Mouse (Mus musculus) adrenal gland, adult (tissue): ENCODE measurements around the gene Olfr522.
"Not testable (repeated sequence)": the region's sequence is repeated elsewhere in the genome, so short reads cannot be mapped to it uniquely, and the experiment has no call there.

Source experiments
- DNase-seq, 2 experiments: peaks; one replicate each; pipeline ENCODE4 v3.0.0; 2022 to 2023; ENCODE audit warnings: low spot score in 1 of 2; ENCODE audit not compliant: inconsistent age in 2 of 2

The Olfr522 gene

DNA sequence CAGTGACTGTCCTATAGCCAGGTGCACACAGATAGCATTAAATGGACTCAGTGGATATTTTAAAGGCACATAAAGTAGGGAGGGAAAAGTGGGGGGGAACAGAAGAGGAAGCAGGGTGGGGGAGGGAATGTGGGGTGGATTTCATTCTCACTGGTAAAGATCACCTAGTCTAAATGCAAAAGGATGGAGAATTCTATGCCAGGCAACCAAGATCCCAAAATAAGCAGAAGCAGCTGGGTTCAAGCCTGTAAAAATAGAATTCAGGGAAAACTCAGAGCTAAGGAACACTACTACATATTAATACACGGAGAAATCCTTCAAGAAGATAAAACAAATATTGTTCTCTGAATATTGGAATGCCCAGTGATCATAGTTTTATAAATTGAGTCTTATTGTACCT, 3.4 kb upstream of the Olfr522 start:
- DNase-seq, result no peak

DNA sequence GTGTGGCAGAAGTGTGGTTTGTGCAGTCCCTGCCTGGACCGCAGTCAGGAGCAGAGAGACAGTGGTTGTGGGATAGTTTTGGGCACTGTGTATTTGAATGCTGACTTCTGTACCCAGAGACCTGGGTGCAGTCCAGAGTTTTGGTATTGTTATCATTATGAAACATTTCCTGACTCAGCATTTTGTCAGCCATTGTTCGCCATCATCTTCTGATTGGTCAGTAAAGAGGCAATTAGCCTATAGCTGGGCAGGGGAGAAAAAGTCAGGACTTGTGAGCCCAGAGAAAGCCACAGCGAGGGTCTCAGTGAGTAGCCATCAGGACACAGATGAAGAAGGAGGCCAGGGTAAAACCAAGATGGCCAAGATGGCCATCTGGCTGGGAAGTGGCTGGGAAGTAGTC, 4.2 kb downstream of the Olfr522 start:
- DNase-seq, result no peak

DNA sequence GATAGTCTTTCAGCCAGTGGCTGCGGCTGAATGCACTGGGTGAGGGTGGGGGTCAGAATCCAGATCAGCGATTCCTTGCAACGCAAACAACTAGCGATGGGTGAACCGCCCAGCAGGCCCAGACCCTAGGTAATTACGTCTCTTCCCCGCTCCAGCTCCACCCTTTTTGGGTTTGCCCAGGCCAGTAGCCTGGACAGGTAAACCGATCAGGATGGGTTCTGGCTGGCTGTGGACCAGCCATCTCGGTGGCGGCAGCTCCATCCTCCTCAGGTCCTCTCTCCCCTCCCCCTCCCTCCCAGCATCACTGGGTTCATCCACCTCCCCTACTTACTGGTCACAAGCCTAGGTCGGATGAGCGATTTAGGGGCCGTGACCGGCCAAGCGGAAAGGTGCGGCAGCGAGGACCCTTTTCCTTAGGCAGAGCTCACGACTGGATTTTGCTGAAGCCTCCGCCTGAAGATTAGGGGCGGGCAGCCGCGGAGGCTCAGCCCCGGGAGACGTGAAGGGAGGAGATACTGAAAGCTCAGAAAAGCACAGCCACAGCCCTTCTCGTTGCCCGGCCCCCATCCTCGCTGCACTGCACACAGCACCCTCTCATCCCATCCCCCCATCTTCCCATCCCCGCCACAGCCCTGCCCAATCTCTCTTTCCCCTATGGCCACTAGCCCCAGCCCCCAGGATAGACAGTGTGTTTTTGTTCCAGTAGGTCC, 10.2 kb downstream of the Olfr522 start, which contains the start of gene Sprn:
Sprn (minus strand) TSS at position 660 of the 710 bp plus-strand sequence.
- no peak for DNase-seq

DNA sequence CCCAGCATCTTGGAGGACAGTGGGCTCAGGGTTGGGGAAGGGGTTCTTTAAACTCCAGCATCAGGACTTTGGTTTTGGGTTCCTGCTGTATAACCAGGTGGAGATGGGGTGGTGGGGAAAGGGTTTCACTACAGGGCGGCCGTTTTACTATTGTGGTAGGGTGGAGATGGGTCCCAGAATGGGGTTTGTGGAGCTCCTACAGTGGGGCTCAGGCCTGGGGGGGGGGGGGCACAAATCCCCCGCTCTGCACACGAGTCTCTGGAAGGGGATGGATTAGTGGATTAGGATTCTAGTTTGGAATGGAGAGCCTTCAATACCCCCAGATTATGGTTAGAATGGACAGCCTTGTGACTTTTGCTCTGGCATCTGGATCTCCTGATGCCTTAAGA, 10.7 kb downstream of the Olfr522 start:
- no peak for DNase-seq

DNA sequence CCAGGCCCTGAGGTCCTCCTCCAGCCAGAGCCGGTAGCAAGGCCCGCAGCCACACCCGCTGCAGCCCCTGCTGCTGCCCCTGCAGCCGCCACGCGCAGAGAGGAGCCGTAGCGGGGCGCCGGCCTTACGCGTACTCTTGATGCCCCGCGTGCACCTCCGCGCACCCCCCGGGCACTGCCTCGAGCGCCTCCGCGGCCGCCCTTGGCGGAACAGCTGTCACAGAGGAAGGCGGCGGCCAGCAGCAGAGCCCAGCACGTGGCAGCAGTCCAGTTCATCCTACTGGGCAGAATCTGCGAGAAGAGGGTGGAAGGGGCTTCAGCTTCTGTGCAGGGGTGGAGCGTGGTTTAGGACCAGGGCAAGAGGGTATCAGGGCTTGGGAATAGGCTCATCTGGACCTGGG, 11.2 kb downstream of the Olfr522 start:
- DNase-seq, result peak in 1 of 2 experiments; percentile 63

DNA sequence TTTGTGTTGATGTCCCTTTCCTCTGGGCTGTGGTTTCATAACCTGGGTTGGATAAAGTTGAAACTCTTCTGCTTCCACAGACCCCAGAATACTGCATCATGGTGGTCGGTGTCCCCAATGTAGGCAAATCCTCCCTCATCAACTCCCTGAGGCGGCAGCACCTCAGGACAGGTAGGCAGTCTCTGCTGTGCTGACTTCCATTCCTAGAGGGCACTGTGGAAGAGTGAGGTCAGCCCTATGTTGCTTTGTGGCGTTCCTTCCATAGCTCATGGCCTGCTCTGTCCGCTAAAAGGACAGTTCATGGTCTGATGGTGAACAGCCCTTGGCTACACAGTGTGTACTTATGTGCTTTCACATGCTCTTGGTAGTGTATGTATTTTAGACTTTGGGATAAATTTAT, 20.0 kb downstream of the Olfr522 start:
- no peak for DNase-seq

DNA sequence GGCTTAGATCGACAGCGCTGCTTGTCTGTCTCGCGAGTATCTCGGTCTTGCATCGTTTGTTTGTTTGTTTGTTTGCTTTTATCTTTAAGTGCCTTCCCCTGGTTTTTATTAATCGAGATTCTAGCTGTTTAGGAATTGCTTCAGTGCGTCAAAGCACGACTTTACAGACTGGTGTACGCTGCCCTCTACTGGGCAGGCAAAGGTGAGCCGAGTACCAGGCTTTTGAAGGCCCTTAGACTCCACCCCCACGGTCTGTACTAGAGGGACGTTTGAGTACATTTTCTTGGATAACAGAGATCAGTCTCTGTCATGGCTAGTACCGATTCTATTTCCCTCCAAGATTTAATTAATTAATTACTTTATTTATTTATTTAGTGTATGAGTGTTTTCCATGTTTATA, 23.2 kb downstream of the Olfr522 start:
- DNase-seq, result peak; percentile 65 to 89

DNA sequence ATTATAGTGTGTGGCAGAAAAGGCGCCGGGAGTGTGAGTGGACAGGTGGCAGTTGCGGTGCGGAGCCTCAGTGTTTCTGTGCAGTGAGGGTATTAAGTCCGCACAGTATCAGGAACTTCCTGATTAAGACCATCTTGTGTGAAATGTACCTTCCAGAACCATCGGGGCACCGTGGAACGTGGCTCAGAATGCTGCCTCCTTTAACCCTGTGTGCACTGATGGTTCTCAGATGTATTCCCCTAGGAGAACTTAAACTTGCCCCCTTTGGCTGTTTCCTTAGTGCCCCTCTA, 26.6 kb downstream of the Olfr522 start:
- no peak for DNase-seq

DNA sequence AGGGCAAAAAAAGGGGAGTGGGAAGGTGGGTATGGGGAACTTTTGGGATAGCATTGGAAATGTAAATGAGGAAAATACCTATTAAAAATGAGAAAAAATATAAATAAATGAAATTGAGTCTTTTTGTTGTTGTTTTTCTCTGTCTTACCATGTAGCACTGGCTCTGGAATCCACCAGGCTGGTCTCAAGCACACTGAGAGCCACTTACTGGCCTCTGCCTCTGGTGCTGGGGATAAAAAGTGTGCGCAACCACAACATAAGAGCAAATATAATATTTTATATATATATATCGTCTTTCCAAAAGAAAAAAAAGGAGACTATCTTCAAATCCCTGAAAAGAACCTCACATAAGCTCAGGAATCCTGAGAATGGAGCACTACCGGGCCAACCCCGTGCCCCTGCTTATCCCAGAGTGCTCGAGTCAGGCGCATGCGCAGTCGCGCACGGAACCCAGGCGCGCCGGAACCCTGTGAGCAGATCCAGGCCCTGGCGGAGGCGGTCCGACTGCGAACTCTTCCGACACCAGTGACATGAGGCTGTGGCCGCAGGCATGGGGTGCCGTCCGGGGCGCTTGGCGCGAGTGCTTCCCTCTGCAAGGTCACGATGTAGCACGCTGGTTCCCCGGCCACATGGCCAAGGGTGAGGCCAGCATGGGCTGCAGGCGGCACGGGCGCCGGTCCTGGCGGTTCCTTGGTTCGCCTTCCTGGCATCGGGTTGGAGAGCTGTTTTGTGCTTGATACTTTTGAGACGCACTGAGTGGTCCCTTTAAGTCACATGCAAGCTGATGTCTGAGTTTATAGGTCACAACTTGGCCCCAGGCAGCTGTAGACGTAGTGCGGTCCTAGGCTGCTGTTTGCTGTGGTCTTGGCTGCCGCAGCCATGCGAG, 27.2 kb downstream of the Olfr522 start, which contains the start of gene Mtg1:
Mtg1 (plus strand) TSS at position 430 of the 886 bp plus-strand sequence.
- peak; percentile 96 to 99 for DNase-seq

DNA sequence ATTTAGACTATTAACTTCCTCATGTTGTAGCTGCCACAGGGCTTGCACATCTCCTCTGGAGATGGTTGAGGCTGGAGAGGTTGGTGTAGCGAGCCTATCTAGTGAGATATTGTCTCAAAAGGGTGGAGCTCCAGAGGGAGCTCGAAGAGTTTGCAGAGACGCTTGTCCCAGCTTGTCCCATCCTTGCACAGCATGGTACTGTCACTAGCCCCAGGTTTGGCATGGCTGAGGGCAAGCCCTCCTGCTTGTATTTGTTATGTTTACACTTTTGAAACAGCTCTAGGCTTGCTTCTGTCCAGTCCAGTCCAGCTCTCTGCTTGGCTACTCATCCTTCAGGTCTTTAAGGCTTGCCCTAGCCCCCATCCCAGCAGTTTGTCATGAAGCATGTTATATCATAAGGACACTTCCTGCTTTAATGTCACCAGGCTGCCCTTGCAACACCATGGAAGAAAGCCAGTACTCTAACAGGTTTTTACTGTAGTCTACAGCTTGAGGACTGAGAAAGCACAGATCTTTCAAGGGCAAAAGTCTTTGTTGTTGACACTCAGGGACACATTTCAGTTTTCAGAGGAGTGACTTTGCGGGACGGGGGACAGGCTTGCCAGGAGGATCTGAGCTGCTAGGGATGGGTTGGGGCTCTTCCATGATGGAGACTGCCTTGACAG, 29.3 kb downstream of the Olfr522 start:
- DNase-seq, result peak in 1 of 2 experiments; percentile 80

DNA sequence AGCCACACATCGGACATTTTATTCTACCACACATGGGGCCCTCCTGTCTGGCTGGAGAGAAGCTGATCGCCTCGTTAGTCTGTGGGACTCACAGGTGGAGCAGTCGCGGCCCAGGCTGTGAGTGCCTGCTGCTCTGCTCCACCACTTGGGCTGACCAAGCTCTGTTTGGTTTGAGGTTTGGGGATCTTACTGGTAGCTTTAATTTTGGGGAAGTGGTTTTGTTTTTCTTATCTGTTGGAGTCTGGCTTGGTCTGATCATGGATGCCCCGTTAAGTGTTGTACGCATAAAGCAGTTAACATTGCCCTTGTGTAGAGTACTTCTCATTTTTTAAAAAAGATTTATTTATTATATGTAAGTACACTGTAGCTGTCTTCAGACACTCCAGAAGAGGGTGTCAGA, 30.5 kb downstream of the Olfr522 start:
- DNase-seq, result not testable (repeated sequence)

DNA sequence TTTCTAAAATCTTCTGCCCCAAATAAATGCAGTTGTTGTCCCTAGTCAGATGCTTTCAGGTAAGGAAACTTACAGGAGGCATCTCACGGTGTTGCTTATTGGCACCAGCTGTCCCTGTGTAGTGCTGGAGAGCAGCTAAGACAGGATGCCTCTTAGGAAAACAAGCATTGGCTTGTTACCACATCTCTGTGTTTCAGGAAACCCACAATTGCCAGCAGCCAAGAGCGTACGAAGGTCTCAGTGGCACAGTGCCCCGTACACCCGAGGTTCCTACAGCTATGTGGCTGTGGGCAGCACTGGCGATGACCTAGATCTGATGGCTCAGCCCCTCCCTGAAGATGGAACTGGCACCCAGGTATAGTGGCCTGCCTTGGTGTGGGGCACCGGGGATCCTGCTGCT, 32.4 kb downstream of the Olfr522 start:
- DNase-seq, result not testable (repeated sequence)

DNA sequence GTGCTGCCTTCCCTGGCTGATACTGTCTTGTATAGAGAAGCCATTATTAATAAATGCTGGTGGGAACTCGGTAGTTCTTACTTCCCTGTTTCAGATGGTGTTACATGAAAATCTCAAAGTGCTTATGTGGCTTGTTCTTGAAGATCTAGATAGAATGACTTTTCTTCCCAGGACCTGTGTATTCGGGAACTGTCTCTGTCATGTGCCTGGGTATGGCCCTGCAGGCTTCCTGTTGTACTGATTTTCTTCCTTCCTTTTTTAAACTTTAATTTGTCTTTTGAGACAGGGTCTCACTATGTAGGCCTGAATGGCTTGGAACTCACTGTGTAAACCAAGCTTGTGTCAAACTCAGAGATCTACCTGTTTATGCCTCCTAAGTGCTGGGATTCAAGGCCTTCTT, 36.7 kb downstream of the Olfr522 start:
- no peak for DNase-seq

DNA sequence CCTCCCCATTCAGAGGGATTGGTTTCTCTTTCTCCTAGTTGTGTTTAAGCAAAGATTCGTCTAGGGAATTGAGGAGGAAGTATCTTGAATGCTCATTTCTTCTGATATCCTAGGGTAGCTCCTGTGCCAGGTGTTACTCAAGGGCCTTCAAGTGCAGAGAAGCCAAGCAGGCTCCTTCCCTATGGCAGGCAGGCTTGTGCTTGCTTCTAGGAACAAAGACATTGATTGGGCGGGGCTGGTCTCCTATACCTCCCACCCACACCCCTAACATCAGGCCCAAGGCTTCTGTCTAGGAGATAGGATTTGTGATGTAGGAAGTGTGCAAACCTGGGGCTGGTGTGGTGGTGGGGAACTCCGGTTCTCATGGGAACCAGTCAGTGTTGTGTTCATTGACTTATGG, 37.6 kb downstream of the Olfr522 start:
- DNase-seq, result no peak

DNA sequence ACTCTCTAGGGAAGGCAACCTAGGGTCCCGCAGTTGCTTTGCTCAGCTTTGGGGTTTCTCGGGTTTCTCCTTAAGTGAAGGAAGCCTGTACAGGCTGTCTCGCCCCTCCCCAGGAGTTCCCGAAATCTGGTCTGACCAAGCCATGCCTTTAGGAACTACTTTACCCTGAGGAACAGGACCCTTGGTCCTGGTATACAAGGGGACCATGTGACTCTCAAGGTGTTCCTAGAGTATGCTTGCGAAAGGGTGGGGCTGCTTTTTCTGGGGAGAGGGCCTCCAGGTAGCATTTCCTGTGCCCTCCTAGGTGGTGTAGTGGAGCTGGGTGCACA, 38.6 kb downstream of the Olfr522 start:
- DNase-seq, result no peak

DNA sequence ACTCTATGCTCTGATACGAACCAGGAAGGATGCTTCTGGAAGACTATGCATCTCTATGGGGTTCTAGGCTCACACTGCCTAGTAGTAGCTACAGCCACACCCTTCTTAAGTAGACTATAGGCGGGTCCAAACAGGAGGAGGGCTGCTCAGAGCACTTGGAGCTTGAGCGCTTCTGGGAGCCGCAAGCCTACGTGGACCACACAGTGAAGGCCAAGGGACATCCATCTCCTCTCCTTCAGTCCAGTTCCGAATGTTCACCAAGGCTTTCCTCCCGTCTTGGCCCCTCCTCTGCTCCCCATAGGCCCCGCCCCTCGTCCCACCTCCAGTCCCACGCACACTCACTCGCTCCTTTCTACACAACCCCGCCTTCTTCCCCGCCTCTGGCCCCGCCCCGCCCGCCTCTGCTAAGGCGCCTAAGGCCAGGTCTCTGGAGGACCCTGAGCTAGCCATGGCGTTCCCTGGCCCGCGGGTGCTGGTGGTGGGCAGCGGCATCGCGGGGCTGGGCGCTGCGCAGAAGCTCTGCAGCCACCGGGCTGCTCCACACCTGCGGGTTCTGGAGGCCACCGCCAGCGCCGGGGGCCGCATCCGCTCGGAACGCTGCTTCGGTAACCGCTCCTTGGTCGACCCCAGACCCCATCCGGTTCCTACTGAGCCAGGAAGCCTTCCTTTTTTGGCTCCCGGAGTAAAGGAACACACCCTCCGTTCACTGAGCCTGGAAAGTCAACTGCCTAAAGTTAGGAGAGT, 39.1 kb downstream of the Olfr522 start:
- DNase-seq, result peak; percentile 96 to 98

DNA sequence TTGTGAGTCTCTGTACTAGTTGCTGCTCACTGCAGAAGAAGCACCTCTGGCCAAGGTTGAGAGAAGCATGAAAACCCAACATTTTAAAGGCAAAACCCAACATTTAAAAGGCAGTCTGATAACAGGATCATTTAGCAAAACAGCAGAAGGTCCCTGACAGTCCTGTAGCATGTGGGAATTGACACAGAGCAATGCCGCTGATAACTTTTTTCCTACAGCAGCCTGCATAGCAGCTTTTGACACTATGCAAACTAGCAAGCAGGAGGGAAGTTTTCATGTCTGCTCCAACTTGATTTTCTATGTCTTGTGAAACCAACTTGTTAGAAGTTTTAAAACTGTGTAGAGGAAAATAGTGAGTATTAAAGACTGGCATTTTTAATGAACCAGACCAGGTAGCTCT, 40.2 kb downstream of the Olfr522 start:
- DNase-seq, result no peak

DNA sequence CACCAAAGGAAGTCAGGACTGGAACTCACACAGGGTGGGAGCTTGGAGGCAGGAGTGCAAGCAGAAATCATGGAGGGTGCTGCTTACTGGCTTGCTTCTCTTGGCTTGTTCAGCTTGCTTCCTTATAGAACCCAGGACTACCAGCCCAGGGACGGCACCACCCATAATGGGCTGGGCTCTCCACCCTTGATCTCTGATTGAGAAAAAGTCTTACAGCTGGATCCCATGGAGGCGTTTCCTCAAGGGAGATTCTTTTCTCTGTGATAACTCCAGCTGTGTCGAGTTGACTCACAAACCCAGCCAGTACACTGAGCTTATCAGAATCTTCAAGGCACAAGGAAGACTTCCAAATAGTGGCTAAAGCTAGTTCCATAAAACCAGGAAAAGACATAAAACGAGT, 41.8 kb downstream of the Olfr522 start:
- DNase-seq, result no peak

DNA sequence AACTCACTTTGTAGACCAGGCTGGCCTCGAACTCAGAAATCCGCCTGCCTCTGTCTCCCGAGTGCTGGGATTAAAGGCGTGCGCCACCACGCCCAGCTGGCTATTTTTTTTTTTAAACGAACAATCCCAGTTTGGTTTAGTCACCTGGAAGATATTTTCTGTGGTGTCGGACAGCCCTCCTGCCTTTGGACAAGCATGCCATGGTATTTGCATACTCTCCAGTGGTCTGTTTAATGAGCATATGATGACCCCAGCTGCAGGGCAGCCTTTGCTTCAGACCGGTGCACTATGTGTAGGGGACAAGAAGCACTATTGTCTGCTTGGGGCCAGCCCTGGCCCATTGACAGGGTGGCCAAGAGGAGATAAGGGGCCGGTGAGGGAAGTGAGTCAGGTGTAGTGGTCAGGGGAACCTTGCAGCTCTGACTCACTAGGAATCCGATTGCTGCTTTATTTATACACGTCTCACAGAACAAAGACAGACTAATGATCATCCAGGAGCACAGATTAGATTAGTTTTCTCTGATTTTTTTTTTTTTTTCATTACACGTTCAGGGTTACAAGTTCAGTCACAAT, 43.1 kb downstream of the Olfr522 start:
- no peak for DNase-seq

DNA sequence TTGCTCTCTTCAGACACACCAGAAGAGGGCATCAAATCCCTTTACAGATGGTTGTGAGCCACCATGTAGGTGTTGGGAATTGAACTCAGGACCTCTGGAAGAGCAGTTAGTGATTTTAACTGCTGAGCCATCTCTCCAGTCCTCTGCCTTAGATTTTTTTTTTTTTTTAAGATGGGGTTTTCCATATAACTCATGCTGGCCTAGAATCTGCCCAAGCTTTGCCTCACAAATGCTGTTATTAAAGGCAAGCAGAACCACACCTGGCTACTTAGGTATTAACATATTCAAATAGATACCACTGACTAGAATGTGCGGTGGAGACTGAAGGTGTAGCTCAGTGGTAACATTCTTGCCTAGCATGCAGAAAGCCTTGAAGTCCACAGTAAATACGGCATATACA, 44.1 kb downstream of the Olfr522 start:
- DNase-seq, result no peak
